Mouse (Mus musculus): ENCODE data around the gene Rasip1. TPM values are rescaled to one million over a fixed set of nuclear protein-coding genes. Genes with fewer than 3 reads are reported as not detected.
A peak's percentile ranks its signal among the peaks of the same experiment; 100 is the strongest.
"Not testable (repeated sequence)": the region's sequence is repeated elsewhere in the genome, so short reads cannot be mapped to it uniquely, and the experiment has no call there.

The Rasip1 gene
- polyA plus RNA-seq, 1 experiment from 2014 or later: 13.0 TPM

GRCm38 (mm10) chr7:45642503-45643255 lies 15.4 kb downstream of the Rasip1 start:
- Histone ChIP-seq H3K9ac (replicated peaks; ENCODE audit: low read length) (peak overlapping the region; percentile 83), H3K4me1 (ENCODE audit: insufficient read depth, low read length) (peaks cover 55% of the 10 kb centered on the region), H3K27me3 (ENCODE audit: insufficient read depth, low read length) (no peaks in the 10 kb centered on the region), H3K4me3 (ENCODE audit: low read length) (peak overlapping the region; percentile 53), H3K9me3 (ENCODE audit: low read length) (no peaks in the 10 kb centered on the region), H3K36me3 (ENCODE audit: insufficient read depth, low read length) (no peaks in the 10 kb centered on the region), H3K27ac (ENCODE audit: low read length) (peak overlapping the region; percentile 92), H3K4me2 (replicated peaks; ENCODE audit: low read depth, low read length) (peak overlapping the region; percentile 77)
- WGBS: 27% methylated on average over 16 of the region's 16 CpGs
- no peak for ATAC-seq (ENCODE audit: low FRiP score, low TSS enrichment)

GRCm38 (mm10) chr7:45643441-45644178 lies 16.3 kb downstream of the Rasip1 start:
- Histone ChIP-seq H3K4me1 (ENCODE audit: insufficient read depth, low read length) (peaks cover 50% of the 10 kb centered on the region), H3K4me3 (ENCODE audit: low read length) (peak overlapping the region; percentile 53), H3K9ac (replicated peaks; ENCODE audit: low read length) (peak overlapping the region; percentile 83), H3K27ac (ENCODE audit: low read length) (peak overlapping the region; percentile 92), H3K27me3 (ENCODE audit: insufficient read depth, low read length) (no peaks in the 10 kb centered on the region), H3K36me3 (ENCODE audit: insufficient read depth, low read length) (no peaks in the 10 kb centered on the region), H3K4me2 (replicated peaks; ENCODE audit: low read depth, low read length) (peak overlapping the region; percentile 77), H3K9me3 (ENCODE audit: low read length) (no peaks in the 10 kb centered on the region)
- WGBS: 3% methylated on average over 28 of the region's 28 CpGs
- ATAC-seq (ENCODE audit: low FRiP score, low TSS enrichment): peak; percentile 92

- peak overlapping the region; percentile 63 for H3K9ac ChIP-seq (replicated peaks; ENCODE audit: low read length)
- peak overlapping the region; percentile 44 for H3K4me3 ChIP-seq (ENCODE audit: low read length)
- no peaks in the 10 kb centered on the region for H3K36me3 ChIP-seq (ENCODE audit: insufficient read depth, low read length)
- H3K27me3 ChIP-seq (ENCODE audit: insufficient read depth, low read length): no peaks in the 10 kb centered on the region
- peak overlapping the region; percentile 77 for H3K4me2 ChIP-seq (replicated peaks; ENCODE audit: low read depth, low read length)
- H3K4me1 ChIP-seq (ENCODE audit: insufficient read depth, low read length): peaks cover 50% of the 10 kb centered on the region
- 15% methylated on average over 18 of the region's 18 CpGs for WGBS
- peak; percentile 29; the same call in 1 of the 2 replicates for ATAC-seq (ENCODE audit: low FRiP score, low TSS enrichment)
- no peaks in the 10 kb centered on the region for H3K9me3 ChIP-seq (ENCODE audit: low read length)
- peak overlapping the region; percentile 89 for H3K27ac ChIP-seq (ENCODE audit: low read length)
These were observed 16.9 kb downstream of the Rasip1 start for GRCm38 (mm10) chr7:45644183-45644582.

- no peak for ATAC-seq (ENCODE audit: low FRiP score, low TSS enrichment)
- Histone ChIP-seq H3K4me1 (ENCODE audit: insufficient read depth, low read length) (peaks cover 41% of the 10 kb centered on the region), H3K27me3 (ENCODE audit: insufficient read depth, low read length) (no peaks in the 10 kb centered on the region), H3K9ac (replicated peaks; ENCODE audit: low read length) (peak overlapping the region; percentile 63), H3K27ac (ENCODE audit: low read length) (no peak overlapping the region; the same call in 1 of the 2 replicates), H3K9me3 (ENCODE audit: low read length) (no peaks in the 10 kb centered on the region), H3K36me3 (ENCODE audit: insufficient read depth, low read length) (no peaks in the 10 kb centered on the region), H3K4me2 (replicated peaks; ENCODE audit: low read depth, low read length) (peak overlapping the region; percentile 77), H3K4me3 (ENCODE audit: low read length) (peak overlapping the region; percentile 44)
- 65% methylated on average over 6 of the region's 6 CpGs for WGBS
These were observed 17.7 kb downstream of the Rasip1 start for GRCm38 (mm10) chr7:45644872-45645590.

- Histone ChIP-seq H3K27ac (ENCODE audit: low read length) (no peak overlapping the region), H3K4me1 (ENCODE audit: insufficient read depth, low read length) (peaks cover 36% of the 10 kb centered on the region), H3K9ac (replicated peaks; ENCODE audit: low read length) (no peak overlapping the region), H3K9me3 (ENCODE audit: low read length) (no peaks in the 10 kb centered on the region), H3K36me3 (ENCODE audit: insufficient read depth, low read length) (no peaks in the 10 kb centered on the region), H3K27me3 (ENCODE audit: insufficient read depth, low read length) (no peaks in the 10 kb centered on the region), H3K4me2 (replicated peaks; ENCODE audit: low read depth, low read length) (no peak overlapping the region), H3K4me3 (ENCODE audit: low read length) (no peak overlapping the region)
- ATAC-seq (ENCODE audit: low FRiP score, low TSS enrichment): no peak
- WGBS: 90% methylated on average over 7 of the region's 7 CpGs
These were observed 18.3 kb downstream of the Rasip1 start for GRCm38 (mm10) chr7:45645591-45645971.

GRCm38 (mm10) chr7:45646671-45647070 lies 19.4 kb downstream of the Rasip1 start:
- ATAC-seq (ENCODE audit: low FRiP score, low TSS enrichment): no peak
- Histone ChIP-seq H3K9me3 (ENCODE audit: low read length) (no peaks in the 10 kb centered on the region), H3K4me3 (ENCODE audit: low read length) (no peak overlapping the region), H3K4me2 (replicated peaks; ENCODE audit: low read depth, low read length) (no peak overlapping the region), H3K4me1 (ENCODE audit: insufficient read depth, low read length) (peaks cover 25% of the 10 kb centered on the region), H3K9ac (replicated peaks; ENCODE audit: low read length) (no peak overlapping the region), H3K27me3 (ENCODE audit: insufficient read depth, low read length) (no peaks in the 10 kb centered on the region), H3K27ac (ENCODE audit: low read length) (no peak overlapping the region), H3K36me3 (ENCODE audit: insufficient read depth, low read length) (no peaks in the 10 kb centered on the region)
- 58% methylated on average over 4 of the region's 4 CpGs for WGBS

- WGBS: 77% methylated on average over 8 of the region's 8 CpGs
These were observed 22.1 kb downstream of the Rasip1 start for GRCm38 (mm10) chr7:45649351-45649750.

GRCm38 (mm10) chr7:45650484-45650883 lies 23.2 kb downstream of the Rasip1 start:
- H3K9ac ChIP-seq (replicated peaks; ENCODE audit: low read length); H3K4me3 ChIP-seq (ENCODE audit: low read length); H3K4me1 ChIP-seq (ENCODE audit: insufficient read depth, low read length); ATAC-seq (ENCODE audit: low FRiP score, low TSS enrichment); H3K4me2 ChIP-seq (replicated peaks; ENCODE audit: low read depth, low read length); H3K27ac ChIP-seq (ENCODE audit: low read length); H3K36me3 ChIP-seq (ENCODE audit: insufficient read depth, low read length); H3K27me3 ChIP-seq (ENCODE audit: insufficient read depth, low read length); H3K9me3 ChIP-seq (ENCODE audit: low read length): not testable (repeated sequence)
- 95% methylated on average over 19 of the region's 20 CpGs for WGBS

More at GRCm38 (mm10) chr7:45649351-45649750, 22.1 kb downstream of the Rasip1 start:
- Histone ChIP-seq H3K9me3 (ENCODE audit: low read length) (no peaks in the 10 kb centered on the region), H3K4me3 (ENCODE audit: low read length) (no peak overlapping the region), H3K36me3 (ENCODE audit: insufficient read depth, low read length) (no peaks in the 10 kb centered on the region), H3K9ac (replicated peaks; ENCODE audit: low read length) (no peak overlapping the region), H3K27ac (ENCODE audit: low read length) (no peak overlapping the region), H3K4me1 (ENCODE audit: insufficient read depth, low read length) (peaks cover 5% of the 10 kb centered on the region), H3K27me3 (ENCODE audit: insufficient read depth, low read length) (no peaks in the 10 kb centered on the region), H3K4me2 (replicated peaks; ENCODE audit: low read depth, low read length) (no peak overlapping the region)
- ATAC-seq (ENCODE audit: low FRiP score, low TSS enrichment): no peak

- 42% methylated on average over 17 of the region's 17 CpGs for WGBS
- H3K27ac ChIP-seq (ENCODE audit: low read length): no peak overlapping the region
- no peaks in the 10 kb centered on the region; the same call in 1 of the 2 replicates for H3K4me1 ChIP-seq (ENCODE audit: insufficient read depth, low read length)
- H3K4me2 ChIP-seq (replicated peaks; ENCODE audit: low read depth, low read length): peak overlapping the region; percentile 39
- H3K36me3 ChIP-seq (ENCODE audit: insufficient read depth, low read length): no peaks in the 10 kb centered on the region
- peaks cover 6% of the 10 kb centered on the region for H3K9me3 ChIP-seq (ENCODE audit: low read length)
- H3K9ac ChIP-seq (replicated peaks; ENCODE audit: low read length): no peak overlapping the region
- 0 out of 2 replicates have a peak overlapping the region, but pooled peaks have one; percentile 7 for H3K4me3 ChIP-seq (ENCODE audit: low read length)
- no peak for ATAC-seq (ENCODE audit: low FRiP score, low TSS enrichment)
- no peaks in the 10 kb centered on the region for H3K27me3 ChIP-seq (ENCODE audit: insufficient read depth, low read length)
These were observed 27.2 kb downstream of the Rasip1 start for GRCm38 (mm10) chr7:45654424-45655047.
